Mouse (Mus musculus): ENCODE results near the gene Qtrt1.
A peak's percentile ranks its signal among the peaks of the same experiment; 100 is the strongest.

The Qtrt1 gene

DNA sequence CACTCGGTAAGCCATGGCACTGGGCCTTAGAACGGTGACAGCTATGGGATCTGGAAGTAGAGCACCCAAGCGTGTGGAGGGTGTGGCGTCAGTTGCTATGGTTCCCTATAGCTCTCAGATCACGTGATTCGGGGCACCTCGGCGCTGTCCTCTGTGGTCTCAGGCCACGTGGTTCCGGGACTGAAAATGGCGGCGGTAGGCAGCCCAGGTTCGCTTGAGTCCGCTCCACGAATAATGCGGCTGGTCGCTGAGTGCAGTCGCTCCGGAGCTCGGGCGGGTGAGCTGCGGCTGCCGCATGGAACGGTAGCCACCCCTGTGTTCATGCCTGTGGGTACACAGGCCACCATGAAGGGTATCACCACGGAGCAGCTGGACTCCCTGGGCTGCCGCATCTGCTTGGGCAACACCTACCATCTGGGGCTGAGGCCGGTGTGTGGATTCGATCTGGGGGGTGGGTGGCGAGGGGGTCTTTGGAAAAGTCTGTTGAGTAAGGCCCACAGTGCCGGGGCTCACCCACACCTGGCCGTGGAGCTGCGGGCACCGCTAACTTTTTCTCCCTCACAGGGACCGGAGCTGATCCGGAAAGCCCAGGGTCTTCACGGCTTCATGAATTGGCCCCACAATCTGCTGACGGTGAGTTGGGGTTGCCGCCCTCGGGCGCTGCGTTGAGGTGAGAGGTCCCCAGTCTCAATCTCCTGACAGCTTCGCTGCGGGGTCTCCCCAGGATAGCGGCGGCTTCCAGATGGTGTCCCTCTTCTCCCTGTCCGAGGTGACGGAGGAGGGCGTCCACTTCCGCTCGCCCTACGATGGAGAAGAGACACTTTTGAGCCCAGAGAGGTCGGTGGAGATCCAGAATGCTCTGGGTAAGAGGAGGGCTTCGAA is at the start of gene Qtrt1:
Qtrt1 (plus strand) TSS at position 169 of the 882 bp plus-strand sequence.
- DNase-seq (ENCODE audit: low spot score in 2 of 2): peak; percentile 66 to 81

DNA sequence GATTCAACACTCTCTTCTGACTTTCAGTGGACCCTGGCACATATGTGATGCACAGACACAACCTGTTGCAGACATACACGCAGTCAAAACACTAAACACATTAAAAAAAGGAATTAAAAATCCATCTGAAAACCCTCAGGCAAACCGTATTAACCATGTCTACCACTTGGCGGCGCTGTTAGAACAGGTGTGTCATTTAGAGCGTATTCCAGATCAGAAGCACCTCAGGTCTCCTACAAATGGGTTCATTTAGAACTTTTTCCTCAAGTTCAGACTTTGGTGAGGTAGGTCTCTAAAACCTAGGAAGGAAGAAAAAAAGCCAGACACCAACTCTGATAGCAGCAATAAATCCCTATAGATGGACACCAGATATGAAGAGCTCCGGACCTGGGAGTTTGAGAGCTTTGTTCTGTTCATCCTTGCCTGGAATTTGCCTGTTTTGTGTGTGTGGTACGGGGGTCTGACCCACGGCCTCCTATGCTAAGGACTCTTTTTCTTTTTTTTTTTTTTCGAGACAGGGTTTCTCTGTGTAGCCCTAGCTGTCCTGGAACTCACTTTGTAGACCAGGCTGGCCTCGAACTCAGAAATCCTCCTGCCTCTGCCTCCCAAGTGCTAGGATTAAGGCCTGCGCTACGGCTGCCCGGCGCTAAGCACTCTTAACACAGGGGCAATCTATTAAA is 45.0 kb upstream of the Qtrt1 start:
- peak; percentile 46 to 62 for DNase-seq (ENCODE audit: low spot score in 2 of 2)

DNA sequence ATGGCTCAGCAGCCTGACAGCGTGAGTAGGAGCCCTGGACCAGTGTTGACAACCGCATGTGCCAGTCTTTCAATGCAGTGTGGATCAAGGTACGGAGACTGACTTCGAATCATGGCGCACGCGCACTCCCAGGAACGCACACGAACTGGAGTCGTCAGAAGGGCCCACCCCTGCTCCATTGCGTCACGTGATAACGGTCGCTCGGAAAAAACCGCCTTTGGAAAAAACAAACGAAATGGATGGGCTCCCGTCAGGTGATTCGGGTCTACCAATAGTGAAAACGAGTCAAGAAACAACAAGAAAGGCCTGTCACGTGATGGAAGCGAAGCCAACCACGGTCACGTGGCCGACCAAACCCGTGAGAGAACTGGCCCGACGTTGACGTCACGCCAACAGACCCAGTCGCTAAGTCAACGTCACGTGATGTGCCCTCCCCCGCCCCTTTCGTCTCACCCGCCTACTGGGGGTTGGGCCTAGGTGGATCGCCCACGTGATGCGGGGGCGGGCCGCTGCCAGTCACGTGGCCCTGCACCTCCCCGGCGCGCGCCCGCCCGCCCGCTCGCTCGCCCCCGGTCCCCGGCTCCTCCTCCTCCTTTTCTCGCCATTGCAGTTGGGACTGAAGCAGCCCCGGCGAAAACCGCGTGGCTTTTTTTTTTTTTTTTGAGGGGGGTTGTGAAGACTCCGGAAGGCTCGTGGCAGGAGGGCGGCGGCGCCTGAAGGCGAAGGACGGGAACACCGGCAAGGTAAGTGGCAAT is 44.1 kb upstream of the Qtrt1 start, which contains the start of gene Ilf3:
Ilf3 (plus strand) TSS at position 515 of the 755 bp plus-strand sequence.
- DNase-seq (ENCODE audit: low spot score in 2 of 2): peak; percentile 99 to 100

DNA sequence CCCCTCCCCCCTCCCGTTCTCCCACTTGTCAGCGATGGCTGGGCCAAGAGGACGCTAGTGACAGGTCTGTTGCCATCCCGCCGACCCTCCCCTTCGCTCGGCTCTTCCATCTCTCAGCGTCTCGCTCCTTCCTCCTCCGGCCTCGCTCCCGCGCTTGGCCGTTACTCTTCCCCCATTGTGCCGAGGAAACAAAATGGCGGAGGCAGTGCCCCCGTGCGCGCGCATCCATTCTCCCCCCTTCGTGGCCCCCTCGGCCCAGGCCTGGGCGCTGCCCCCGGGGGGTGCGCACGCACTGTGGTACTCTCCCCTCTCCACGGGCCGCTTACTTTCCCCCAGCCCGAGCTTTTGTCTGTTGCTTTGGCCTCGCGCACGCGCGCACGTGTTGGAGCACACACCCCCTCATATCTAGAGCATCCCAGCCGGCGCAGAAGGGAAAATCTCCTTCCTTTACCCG is 43.5 kb upstream of the Qtrt1 start:
- DNase-seq (ENCODE audit: low spot score in 2 of 2): peak; percentile 41 to 43

DNA sequence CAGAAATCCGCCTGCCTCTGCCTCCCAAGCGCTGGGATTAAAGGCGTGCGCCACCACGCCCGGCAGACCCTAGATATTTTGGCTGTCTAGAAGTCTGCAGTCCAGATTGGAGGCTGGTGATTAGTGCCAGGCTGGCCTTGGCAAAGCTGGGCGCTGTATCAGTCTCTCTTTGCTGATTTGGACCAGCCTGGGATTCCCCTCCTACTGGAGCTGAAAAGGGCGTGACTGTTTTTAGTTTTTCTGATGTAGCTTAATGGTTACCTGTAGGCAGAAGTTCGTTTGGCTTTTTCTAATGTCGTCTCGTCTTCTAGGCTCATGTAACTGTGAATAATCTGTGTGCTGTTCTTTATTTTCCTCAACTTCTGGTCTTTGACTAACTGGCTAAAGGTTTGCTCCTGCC is 42.6 kb upstream of the Qtrt1 start:
- DNase-seq (ENCODE audit: low spot score in 2 of 2): no peak

DNA sequence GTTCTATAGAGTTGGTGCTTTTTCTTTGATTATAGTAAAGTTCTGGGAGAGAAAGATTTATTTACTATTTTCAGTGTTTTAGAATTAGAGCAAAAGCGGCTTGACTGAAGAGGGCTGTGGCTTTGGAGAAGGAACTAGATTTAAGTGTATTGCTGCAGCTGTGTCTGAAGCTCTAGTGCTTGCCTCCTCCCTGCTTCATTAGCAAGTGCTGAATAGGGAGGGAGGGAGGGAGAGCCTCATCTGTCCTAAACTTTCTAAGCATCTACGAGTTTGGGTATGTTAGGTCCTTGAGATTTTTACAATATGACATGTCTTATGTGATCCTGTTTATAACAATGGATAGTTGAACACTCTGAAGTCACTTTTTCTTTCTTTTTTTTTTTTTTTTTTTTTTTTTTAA is 40.8 kb upstream of the Qtrt1 start:
- DNase-seq (ENCODE audit: low spot score in 2 of 2): no peak

DNA sequence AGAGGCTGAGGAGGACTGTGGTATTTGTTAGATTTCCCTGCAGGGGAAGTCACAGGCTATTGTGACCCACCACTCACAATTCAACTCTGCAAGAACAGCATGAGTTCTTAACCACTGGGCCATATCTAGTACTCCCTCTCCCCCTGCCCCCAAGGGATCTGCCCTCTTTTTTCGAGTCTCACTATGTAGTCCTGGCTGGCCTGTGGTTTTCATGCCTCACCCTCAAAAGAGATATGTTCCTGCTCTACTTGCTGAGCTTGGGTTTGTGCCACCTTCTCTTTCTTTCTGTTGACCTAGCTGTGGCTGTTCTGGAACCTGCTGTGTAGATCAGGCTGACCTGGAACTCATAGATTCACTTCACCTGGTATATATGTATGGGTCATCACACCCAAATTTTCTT is 39.1 kb upstream of the Qtrt1 start:
- no peak for DNase-seq (ENCODE audit: low spot score in 2 of 2)

DNA sequence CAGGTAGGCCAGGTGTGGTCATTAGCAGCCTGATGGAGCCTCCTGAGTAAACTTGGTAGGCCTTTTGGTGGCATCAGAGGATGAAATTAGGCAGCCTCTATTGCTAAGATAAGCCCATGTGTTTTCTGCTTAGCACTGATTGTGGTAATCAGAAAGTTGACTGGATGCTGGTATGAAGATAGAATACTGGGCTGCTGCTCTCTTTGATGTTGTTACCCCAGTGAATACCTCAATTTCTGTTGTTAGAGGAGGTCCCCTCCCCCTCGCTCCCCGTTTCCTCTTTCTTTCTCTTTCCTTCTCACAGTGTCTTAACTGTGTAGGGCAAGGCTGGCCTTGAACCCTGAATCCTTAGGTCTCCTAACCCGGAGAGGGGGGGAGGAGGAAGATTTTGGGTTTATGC is 32.4 kb upstream of the Qtrt1 start:
- DNase-seq (ENCODE audit: low spot score in 2 of 2): no peak

DNA sequence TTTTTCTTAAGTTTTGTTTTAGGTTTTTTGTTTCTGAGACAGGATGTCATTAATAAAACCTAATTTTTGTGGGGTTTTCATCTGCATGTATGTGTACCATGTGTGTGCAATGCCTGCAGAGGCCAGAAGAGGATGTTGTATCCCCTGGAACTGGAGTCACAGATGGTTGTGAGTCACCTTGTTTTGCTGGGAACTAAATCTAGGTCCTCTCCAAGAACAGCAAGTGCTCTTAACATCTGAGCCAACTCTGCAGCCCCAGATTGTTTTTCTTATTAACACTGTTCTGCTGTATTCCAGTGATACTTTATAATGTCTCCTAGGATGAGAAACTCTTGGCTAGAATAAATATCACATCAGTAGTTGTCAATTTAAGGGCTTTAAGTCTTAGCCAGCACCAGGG is 30.8 kb upstream of the Qtrt1 start:
- no peak for DNase-seq (ENCODE audit: low spot score in 2 of 2)

DNA sequence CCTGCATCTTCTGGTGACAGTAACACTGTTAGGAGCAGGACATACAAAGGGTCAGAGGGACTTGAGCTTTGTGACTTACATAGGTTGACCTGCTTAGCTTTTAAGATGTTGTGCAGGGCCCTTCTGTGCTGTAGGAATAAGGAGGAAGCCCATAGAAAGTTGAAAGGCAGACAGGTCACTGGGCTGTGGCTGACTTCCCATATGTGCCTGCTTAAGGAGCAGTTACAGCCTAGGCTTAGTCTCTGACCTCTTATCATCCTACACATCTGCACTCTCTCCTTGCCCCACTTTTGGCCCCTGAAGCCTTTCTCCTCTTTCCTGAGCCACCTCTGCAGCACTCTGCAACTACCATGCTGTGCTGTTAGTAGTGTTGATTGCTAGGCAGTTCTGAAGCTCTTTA is 27.7 kb upstream of the Qtrt1 start:
- no peak for DNase-seq (ENCODE audit: low spot score in 2 of 2)

DNA sequence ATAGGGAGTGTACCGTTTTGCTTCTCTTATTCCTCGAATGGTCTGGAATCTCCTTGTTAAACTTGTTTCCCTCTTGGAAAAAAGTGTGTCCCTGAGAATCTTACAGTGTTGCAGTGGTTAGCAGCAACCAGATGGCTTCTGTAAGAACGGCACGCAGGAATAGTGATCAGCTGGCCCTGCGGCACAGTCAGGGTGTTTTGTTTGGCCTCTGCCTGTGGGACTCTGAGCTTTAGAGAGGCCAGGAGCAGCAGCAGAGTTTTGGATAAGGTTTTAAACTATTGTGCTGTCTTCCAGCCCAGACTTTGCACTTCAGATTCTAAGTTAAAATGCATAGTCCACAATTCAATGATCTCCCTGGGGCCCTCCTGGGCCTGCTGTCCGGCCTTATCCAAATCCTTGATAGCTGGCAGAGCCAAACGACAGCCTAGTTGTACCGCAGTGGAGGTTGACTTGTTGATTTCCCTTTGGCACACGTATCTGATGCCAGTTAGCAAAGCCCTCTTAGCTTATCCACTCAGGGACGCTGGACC is 18.9 kb upstream of the Qtrt1 start:
- DNase-seq (ENCODE audit: low spot score in 2 of 2): no peak

DNA sequence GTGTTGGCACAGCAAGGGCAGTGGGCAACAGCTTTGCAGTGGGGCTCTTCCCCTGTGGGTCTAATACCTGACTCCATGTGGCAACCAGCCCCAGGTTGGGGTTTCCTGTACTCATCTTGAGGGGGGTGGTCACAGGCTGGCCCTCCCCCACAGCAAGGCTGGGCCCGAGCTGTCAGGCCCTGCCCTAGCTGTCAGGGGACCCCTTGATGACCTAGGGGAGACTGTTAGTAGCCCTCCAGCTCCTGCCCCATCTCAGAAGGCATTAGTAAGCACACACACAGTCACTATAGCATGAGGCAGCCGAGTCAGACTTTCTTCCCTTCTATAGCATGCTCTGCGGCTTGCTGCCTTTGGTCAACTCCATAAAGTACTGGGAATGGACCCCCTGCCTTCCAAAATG is 15.9 kb upstream of the Qtrt1 start:
- DNase-seq (ENCODE audit: low spot score in 2 of 2): no peak

DNA sequence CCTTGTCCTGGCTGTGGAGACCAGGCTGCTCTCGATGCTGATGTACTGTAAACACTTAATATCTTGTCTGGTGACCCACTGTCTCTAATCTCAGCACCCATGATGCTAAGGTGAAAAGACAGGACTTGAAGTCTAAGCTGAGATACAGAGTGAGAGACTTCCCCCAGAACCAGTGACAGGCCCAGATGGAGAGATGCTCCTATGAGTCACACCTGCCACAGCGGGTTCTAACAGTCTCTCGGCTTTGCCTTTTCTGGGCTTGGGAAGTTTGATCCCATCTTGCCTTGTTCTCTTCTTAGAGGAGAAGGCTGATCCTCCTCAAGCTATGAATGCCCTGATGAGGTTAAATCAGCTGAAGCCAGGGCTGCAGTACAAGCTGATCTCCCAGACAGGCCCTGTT is 14.5 kb upstream of the Qtrt1 start:
- DNase-seq (ENCODE audit: low spot score in 2 of 2): no peak

DNA sequence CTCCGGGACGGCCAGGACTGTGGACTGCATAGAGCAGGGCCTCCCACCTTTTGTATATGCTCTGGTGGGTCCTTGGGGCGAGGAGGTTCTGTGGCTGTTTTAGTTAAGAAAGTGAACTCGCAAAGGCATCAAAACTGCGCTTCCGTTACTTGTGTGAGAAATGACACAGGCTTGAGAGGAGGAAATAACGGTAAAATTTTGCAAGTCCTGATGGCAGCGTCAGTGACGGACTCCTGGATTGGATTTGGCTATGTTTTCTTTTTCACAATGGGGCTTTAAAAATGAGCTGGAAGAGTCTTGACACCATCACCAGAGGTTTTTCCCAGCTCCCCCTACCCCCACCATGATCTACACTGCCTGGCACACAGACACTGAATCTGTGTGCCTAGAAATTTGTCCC is 10.6 kb upstream of the Qtrt1 start:
- DNase-seq (ENCODE audit: low spot score in 2 of 2): no peak

DNA sequence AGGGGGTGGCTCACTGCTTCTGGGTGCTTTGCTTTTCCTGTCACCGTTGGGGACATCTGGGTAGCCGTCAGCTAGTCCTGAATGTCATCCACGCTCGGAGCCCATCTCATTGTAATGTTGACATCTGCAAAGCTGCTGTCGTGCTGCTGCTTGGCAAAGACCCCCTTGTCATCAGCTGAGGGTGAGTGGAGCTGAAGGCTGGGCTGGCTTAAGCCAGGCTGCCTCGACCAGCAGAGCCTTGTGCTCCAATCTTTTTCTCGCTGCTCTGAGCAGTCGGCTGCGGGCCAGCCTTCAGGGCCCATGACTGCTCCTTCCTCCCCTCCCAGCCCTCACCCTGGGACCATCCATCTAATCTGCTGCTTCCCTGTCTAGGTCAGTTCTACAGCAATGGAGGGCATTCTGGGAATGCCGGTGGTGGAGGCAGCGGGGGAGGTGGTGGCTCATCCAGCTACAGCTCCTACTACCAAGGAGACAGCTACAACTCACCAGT is 8.8 kb upstream of the Qtrt1 start:
- no peak for DNase-seq (ENCODE audit: low spot score in 2 of 2)

DNA sequence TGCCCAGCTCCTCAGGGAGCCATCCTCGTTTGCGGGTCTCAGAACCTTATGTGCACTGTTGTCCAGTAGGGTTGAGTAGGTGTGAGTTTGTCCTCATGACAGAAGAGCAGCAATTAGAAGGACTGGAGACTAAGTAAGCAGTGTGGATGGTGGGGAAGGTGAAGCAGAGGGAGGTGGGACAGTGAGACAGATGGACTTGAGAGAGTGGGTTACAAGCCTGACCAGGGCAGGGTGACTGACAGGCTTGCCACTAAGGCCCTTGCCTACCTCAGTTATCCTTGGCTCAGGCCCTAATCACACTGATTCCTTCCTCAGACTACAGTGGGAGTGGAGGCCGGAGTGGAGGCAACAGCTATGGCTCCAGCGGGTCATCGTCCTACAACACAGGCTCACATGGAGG is 7.9 kb upstream of the Qtrt1 start:
- DNase-seq (ENCODE audit: low spot score in 2 of 2): no peak

DNA sequence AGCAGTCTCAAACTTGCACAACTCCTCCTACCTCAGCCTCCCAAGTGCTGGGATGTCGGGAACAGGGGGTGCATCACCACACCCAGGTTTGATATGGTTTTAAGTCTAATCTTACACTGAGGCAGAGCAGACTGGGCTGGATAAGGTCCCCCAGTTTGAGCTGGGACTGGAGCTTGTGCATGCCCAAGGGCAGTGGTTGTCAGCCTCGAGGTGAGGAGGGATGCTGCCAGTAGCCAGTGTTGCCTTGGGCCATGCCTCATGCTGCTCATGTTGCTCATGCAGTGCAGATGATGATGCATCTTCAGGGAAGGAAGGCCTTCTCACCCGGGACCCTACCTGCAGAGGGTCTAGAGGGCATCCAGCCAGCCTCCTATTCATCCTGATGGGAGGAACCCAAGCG is 6.1 kb upstream of the Qtrt1 start:
- no peak for DNase-seq (ENCODE audit: low spot score in 2 of 2)

DNA sequence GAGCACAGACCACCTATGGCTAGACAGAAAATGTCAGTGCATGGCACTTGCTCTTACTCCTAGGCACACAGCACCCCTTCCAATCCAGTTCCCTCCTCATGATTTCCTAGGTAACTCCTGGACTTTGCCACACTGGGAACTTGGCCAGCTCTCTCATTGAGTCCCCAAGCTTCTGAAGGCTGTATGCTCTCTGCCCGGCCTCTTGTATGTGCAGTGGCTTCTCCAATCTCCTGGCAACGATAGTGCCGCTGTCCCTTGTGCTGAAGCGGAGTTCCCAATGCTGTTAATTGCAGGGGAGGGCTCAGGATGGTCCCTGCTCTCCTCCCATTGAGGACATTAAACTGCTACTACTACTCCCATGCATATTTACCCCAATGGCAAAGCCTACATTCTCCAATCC is 3.7 kb upstream of the Qtrt1 start:
- no peak for DNase-seq (ENCODE audit: low spot score in 2 of 2)

DNA sequence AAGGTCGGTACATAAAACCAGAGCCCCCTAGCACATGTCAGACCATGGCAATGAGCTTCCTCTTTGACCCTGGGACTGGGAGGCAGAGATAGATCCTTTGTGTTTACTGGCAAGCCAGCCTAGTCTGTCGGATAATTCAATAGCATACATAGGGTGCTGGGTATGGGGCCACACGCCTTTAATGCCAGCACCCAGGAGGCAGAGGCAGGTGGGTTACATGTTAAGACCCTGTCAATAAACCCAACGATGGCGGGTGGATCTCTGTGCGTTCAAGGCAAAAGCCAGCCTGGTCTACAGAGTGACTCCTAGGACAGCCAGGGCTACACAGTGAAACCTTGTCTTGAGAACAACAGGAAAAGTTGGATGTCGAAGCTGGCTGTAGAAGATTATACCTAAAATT is 3.0 kb upstream of the Qtrt1 start:
- DNase-seq (ENCODE audit: low spot score in 2 of 2): no peak

DNA sequence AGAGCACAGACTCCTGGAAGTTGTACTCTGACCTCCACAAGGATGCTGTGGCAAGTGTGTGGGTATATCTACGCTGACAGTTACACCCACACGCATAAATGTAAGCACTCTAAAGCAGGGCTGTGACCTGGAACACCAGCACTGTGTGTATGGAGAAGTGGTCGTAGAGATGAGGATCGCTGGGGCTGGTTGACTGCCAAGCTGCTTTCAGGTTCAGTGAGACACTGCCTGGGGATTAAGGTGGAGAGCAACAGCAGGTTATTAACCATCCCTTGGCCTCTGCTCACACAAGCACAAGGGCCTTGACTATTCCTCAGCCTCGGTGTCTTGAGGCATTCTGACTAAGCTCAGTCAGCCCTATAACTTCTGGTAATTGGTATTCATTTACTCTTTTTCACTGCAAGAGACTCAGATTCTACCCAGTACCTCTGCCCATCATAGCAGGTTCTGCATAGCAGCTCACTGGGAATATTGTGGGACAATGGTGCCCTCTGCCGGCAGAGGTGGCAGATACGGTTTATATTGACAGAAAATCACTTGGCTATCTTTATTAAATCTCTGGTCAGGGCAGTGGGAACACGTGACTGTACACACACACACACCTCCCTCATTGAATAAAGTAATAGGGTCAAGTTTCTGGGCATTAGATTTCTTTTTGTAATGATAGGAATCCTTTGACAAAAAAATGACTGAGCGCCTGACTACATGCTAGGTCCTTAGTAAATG is 1.9 kb upstream of the Qtrt1 start:
- DNase-seq (ENCODE audit: low spot score in 2 of 2): peak; percentile 82 to 85

DNA sequence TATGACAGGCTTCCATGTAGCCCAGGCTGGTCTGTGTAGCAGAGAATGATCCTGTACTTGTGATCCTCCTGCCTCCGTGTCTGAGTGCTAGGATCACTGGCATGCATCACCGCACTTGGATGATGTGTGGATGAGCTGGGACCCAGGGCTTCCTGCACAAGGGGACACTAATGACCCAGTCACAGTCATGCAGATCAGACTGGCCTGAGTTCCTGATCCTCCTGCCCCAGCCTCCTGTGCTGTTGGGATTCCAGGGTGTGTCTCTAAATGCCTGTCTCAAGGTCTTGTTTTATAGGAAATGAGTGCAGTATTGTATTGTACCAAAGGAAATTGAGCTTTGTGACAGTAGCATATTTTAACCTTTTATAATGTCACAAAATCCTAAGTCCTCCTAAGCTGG is 6.2 kb downstream of the Qtrt1 start:
- no peak for DNase-seq (ENCODE audit: low spot score in 2 of 2)
